Mouse (Mus musculus): ENCODE measurements at regions not wholly inside any gene's neighbourhood (a gene's known extent, or its start where the extent isn't known, plus 50 kb on each side); places are given as distances from the start of the nearest gene placed in this dataset.

DNA sequence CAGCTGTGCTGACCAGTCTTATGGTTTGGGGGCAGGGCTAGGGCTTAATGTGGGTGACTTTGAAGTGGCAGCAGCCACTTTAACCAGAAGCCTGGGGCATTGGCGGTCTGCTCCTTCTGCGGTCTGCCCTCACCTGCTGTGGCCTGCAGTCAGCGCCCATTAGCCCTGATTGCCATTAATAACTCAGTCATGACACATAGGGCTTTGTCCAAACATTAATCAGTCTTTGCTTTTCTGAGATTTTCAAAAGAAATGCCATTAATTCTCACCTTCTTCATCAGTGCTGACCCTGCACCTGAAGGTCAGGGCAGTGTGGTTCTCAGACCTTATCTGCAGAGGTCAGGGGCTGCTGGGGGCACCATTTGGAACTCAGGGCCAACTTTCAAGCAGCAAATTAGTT, 72.6 kb upstream of the Adcy1 start:
- TF ChIP-seq CTCF (IDR thresholded peaks at IDR 0.05; ENCODE audit: low read depth, low read length) (no peak), POLR2A (IDR thresholded peaks at IDR 0.05; ENCODE audit: extremely low read depth, insufficient read depth, low read length) (no peak)
